Mouse (Mus musculus) G1E (cell line): ENCODE measurements around the gene BC048562. TPM values are rescaled to one million over a fixed set of nuclear protein-coding genes. Genes with fewer than 3 reads are reported as not detected.

ENCODE experiments used
- ATAC-seq: 2 replicates; pipeline ENCODE4 v1.8.0; 2016; ENCODE audit warnings: mild to moderate bottlenecking; ENCODE audit not compliant: insufficient number of reproducible peaks, poor library complexity, low FRiP score, severe bottlenecking; ENCODE audit errors: extremely low read depth
- DNase-seq: peaks from one replicate; pipeline ENCODE4 v3.0.0; 2012; ENCODE audit warnings: low spot score
- H3K27me3 ChIP-seq: 2 replicates; pipeline ENCODE4 v1.6.1; 2012; ENCODE audit warnings: mild to moderate bottlenecking, low read length, inconsistent platforms; ENCODE audit not compliant: insufficient read depth
- H3K36me3 ChIP-seq: replicated peaks from 2 replicates; pipeline ENCODE3; 2012; ENCODE audit warnings: mild to moderate bottlenecking, inconsistent platforms
- H3K4me1 ChIP-seq: 2 replicates; pipeline ENCODE4 v1.6.1; 2012; ENCODE audit warnings: low read depth, low read length, inconsistent platforms, mixed read lengths; ENCODE audit not compliant: insufficient read depth
- H3K4me3 ChIP-seq: 2 replicates; pipeline ENCODE4 v1.5.1; 2012; ENCODE audit warnings: low read depth, mild to moderate bottlenecking, inconsistent platforms, low read length, moderate library complexity, mixed read lengths
- H3K9me3 ChIP-seq: replicated peaks from 2 replicates; pipeline ENCODE4 v1.6.1; 2012; ENCODE audit warnings: inconsistent platforms
- CTCF ChIP-seq: IDR thresholded peaks from 2 replicates; pipeline ENCODE4 v1.5.1; 2012; ENCODE audit warnings: low read depth, low read length, inconsistent platforms, mixed read lengths
- GATA1 ChIP-seq: IDR thresholded peaks from 2 replicates; pipeline ENCODE4 v1.6.1; 2012; ENCODE audit warnings: borderline replicate concordance, low read length, inconsistent platforms, mixed read lengths
- GATA2 ChIP-seq: IDR thresholded peaks from 2 replicates; pipeline ENCODE4 v1.6.1; 2012; ENCODE audit warnings: low read depth, low read length, inconsistent platforms, borderline replicate concordance
- POLR2AphosphoS5 ChIP-seq: IDR thresholded peaks from 2 replicates; pipeline ENCODE4 v1.6.1; 2012; ENCODE audit warnings: low read depth, low read length, inconsistent platforms; ENCODE audit not compliant: insufficient replicate concordance
- TAL1 ChIP-seq: conservative IDR thresholded peaks from 2 replicates; pipeline ENCODE4 v1.6.1; 2012; ENCODE audit warnings: low read depth, low read length, inconsistent platforms, mixed read lengths
- polyA plus RNA-seq: library from polyadenylated mRNA; stranded (reverse); fragments of >175 nt; gene quantifications from 2 replicates; pipeline ENCODE4 v1.2.3, GENCODE M21; 2012
- total RNA-seq, 2 experiments: library from RNA; stranded (forward) in 1 of 2; stranded (reverse) in 1 of 2; fragments of 200-1000 nt in 1 of 2; fragments of >200 nt in 1 of 2; fragmentation: Nextera tagmentation in 1 of 2; gene quantifications; 2 replicates each; pipeline ENCODE4 v1.2.3; 2014 to 2017

BC048562 gene
- total and polyA plus RNA-seq, 3 experiments: 0.08 to 0.22 TPM; not detected in 1

DNA sequence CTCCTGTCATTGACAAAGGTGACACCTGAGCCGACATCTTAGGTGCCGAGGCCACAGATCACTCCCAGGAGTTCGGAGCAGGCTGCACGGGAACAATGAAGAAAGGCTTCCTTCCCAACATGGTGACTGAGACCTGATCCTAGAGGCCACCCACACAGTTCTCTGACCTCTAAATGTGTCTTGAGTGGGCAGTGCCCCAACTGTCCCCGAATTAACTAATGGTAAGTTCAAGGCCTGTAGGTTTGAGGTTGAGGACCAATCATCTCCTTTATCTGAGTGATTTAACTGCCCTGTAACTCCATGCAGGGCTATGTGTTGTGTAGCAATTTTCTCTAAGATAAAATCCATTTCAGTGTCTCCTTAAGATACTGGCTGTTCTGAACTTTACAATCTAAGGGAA lies 33.1 kb downstream of the BC048562 start:
- DNase-seq (no peak), ATAC-seq (no peak)
- Histone ChIP-seq H3K36me3 (peaks cover 23% of the 10 kb centered on the region), H3K4me1 (no peaks in the 10 kb centered on the region), H3K4me3 (no peak overlapping the region), H3K9me3 (no peaks in the 10 kb centered on the region), H3K27me3 (peaks cover 4% of the 10 kb centered on the region)
- no peak for TF ChIP-seq POLR2AphosphoS5
- no peak for TF ChIP-seq GATA2
- no peak for TF ChIP-seq TAL1
- TF ChIP-seq GATA1: no peak
- TF ChIP-seq CTCF: no peak

DNA sequence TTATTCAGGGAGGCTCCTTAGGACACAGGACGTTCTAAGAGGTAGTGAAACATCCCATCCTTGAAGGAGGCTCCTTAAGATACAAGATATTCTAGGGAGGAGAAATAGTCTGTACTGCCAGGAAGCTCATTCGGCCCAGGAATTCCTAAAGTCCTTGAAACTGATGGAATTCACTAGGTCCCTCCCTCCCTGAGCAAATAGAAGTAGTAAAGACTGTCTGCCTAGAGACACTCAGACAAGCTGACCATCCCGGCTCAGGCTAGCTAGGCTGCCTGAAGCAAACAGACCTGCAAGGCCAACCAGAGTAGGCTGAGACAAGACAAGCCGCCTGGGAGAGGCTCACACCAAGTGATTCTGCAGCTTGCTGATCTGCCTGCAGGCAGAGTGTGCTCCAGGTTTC lies 33.6 kb downstream of the BC048562 start:
- peaks cover 5% of the 10 kb centered on the region for H3K27me3 ChIP-seq
- peaks cover 19% of the 10 kb centered on the region for H3K36me3 ChIP-seq
- H3K4me3 ChIP-seq: no peak overlapping the region
- TF ChIP-seq POLR2AphosphoS5: no peak
- TF ChIP-seq GATA2: no peak
- no peak for TF ChIP-seq GATA1
- TF ChIP-seq CTCF: no peak
- TF ChIP-seq TAL1: no peak
- H3K9me3 ChIP-seq: no peaks in the 10 kb centered on the region
- no peak for DNase-seq
- H3K4me1 ChIP-seq: no peaks in the 10 kb centered on the region
- ATAC-seq: no peak

DNA sequence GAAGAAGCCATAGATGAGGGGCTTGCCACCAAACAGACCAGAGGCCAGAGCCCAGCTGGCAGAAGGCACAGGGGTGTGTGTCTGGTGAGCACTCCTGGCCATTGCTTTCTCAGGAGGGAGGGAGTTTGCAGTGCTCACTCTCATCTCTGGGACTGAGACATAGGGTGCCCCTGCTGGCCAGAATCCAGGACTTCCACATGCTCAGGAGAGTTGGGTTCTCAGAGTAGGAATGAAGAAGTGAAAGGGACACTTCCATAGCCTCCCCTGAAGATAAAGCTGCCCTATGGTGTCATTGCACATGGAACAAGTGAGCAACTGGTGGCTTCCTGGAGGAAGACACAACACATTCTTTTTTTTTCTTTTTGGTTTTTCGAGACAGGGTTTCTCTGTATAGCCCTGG lies 38.2 kb downstream of the BC048562 start:
- Histone ChIP-seq H3K27me3 (peaks cover 32% of the 10 kb centered on the region), H3K4me1 (peaks cover 10% of the 10 kb centered on the region), H3K36me3 (no peaks in the 10 kb centered on the region), H3K9me3 (no peaks in the 10 kb centered on the region), H3K4me3 (no peak overlapping the region)
- DNase-seq (no peak), ATAC-seq (no peak)
- no peak for TF ChIP-seq GATA1
- no peak for TF ChIP-seq TAL1
- TF ChIP-seq POLR2AphosphoS5: no peak
- no peak for TF ChIP-seq CTCF
- TF ChIP-seq GATA2: no peak

DNA sequence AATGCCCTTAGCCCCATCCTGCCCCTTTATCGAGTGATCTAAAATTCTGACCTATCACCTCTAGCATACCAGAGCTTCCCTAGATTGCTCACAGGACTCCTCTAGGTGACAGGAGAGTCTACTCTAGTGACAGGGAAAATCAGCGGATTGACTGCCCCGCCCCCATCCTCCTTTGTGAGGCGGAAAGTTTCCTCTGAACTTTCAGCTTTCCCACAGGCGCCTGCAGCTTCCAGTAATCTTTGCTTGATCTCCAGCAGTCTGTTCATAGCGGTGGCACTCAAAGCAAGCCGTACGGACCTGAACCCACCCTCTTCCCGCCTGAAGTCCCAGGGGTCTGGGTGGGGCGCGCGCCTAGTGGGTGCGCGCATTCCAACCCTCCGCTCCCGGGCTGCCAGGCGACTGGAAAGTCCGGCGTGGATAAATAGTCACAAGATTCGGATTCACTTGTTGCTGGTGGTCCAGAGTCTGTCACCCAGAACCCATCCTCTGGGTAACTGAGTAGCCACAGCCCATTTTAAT lies 42.4 kb downstream of the BC048562 start:
- Histone ChIP-seq H3K4me1 (peaks cover 19% of the 10 kb centered on the region), H3K27me3 (peaks cover 70% of the 10 kb centered on the region), H3K9me3 (no peaks in the 10 kb centered on the region), H3K36me3 (no peaks in the 10 kb centered on the region), H3K4me3 (peak overlapping the region; percentile 44; the same call in 1 of the 2 replicates)
- no peak for ATAC-seq
- no peak for TF ChIP-seq POLR2AphosphoS5
- no peak for TF ChIP-seq GATA2
- no peak for TF ChIP-seq GATA1
- no peak for TF ChIP-seq CTCF
- TF ChIP-seq TAL1: no peak
- no peak for DNase-seq

DNA sequence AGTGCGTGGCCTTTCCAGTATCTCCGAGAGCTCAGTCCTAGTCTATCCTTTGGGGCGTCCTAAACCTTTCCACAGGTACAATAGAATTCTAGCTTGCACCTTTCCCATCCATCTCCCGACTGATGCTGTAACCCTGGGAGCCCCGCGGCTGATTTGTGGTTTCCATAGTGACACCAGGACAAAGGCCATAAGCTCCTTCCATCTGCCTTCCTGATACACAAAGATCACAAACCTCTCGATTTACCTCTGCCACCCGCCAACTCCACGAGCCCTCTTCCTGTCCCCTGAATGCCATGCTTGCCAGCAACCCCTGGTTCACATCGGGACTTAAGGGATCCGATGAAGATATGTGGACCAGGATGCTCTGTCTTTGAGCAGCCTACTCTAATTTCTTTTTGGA lies 43.0 kb downstream of the BC048562 start:
- H3K4me1 ChIP-seq: peaks cover 22% of the 10 kb centered on the region
- peak overlapping the region; percentile 44; the same call in 1 of the 2 replicates for H3K4me3 ChIP-seq
- TF ChIP-seq CTCF: no peak
- TF ChIP-seq GATA1: no peak
- TF ChIP-seq GATA2: no peak
- TF ChIP-seq POLR2AphosphoS5: no peak
- no peaks in the 10 kb centered on the region for H3K36me3 ChIP-seq
- DNase-seq: no peak
- H3K27me3 ChIP-seq: peaks cover 73% of the 10 kb centered on the region
- H3K9me3 ChIP-seq: no peaks in the 10 kb centered on the region
- no peak for ATAC-seq

DNA sequence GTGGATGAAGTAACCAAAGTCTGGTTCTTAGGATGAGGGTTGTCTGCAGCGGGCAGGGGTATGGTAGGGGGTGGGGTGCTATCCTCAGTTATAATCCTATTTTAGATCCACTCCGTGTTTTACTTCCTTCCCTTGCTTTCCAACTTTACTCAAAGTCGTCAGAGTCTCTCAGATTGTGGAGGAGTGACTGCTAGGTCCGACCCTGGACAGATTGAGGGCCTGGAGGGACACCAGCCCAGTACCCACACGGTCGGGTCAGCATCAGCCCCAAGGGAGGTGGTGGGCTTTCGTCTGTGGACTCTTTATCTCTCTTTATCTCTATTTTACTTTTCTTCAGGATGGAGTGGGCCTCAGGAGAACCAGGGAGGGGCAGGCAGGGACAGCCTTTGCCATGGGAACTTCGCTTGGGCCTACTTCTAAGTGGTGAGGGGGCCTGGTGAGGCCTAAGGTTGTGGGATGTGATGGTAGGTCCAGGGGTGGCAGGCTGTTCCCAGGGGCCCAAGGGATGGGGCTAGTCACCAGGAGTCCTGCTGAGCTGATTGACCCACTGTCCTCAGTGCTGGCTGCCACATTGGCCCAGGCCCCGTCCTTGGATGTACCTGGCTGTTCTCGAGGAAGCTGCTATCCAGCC lies 43.6 kb downstream of the BC048562 start, which contains the start of gene Lamb2:
Gene Lamb2, plus strand, starts transcription at position 16 of the 631 bp plus-strand sequence.
- no peaks in the 10 kb centered on the region for H3K9me3 ChIP-seq
- TF ChIP-seq TAL1: no peak
- no peaks in the 10 kb centered on the region for H3K36me3 ChIP-seq
- ATAC-seq (no peak), DNase-seq (no peak)
- peak within 1 kb of the TSS; percentile 44; the same call in 1 of the 2 replicates for H3K4me3 ChIP-seq
- H3K4me1 ChIP-seq: peaks cover 22% of the 10 kb centered on the region
- peaks cover 73% of the 10 kb centered on the region for H3K27me3 ChIP-seq

DNA sequence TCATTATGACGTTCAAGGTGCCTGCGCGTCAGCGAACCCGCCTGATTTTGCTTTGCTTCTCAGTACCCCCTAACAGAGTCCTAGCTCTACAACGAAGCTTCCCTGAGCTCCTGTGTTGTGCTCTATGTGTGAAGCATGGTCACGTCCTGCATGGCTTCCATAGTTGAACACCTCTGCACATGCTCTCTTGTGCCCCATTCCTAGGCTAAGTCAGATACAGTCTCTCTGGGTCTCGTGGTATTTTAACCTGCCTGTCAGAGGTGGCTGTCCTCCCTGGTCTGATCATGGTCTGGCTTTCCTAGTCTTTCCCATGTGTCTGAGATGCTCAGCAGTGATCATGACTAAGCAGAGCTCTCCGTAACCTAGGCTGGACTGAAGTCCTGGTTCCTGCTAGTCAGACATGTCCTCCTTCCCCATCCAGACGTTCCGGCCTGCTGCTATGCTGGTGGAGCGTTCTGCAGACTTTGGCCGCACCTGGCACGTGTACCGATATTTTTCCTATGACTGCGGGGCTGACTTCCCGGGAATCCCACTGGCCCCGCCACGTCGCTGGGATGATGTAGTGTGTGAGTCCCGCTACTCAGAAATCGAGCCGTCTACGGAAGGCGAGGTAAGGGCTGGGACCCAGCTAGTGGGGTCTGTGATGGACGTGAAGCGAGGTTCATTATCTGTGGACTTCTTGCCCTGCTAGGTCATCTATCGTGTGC lies 44.7 kb downstream of the BC048562 start:
- H3K4me3 ChIP-seq: no peak overlapping the region
- peaks cover 81% of the 10 kb centered on the region for H3K27me3 ChIP-seq
- TF ChIP-seq GATA2 (no peak), GATA1 (no peak), CTCF (no peak), TAL1 (no peak), POLR2AphosphoS5 (no peak)
- no peaks in the 10 kb centered on the region for H3K9me3 ChIP-seq
- no peaks in the 10 kb centered on the region for H3K36me3 ChIP-seq
- DNase-seq (no peak), ATAC-seq (no peak)
- peaks cover 22% of the 10 kb centered on the region for H3K4me1 ChIP-seq
